Mouse (Mus musculus) limb, embryonic 10.5 days (tissue): Measurements from ENCODE around the gene Atp6v1a. TPM values are rescaled to one million over a fixed set of nuclear protein-coding genes. Genes with fewer than 3 reads are reported as not detected.

ENCODE experiments used
- DNase-seq: peaks from one replicate; pipeline ENCODE4 v3.0.0-alpha.2; 2017; ENCODE audit warnings: low spot score
- H3K27ac ChIP-seq: fragments of 300-500 bp; sonication (generic); 2 replicates; pipeline ENCODE4 v1.5.1; 2016; ENCODE audit warnings: mild to moderate bottlenecking
- H3K27me3 ChIP-seq: fragments of 300-500 bp; sonication (generic); 2 replicates; pipeline ENCODE4 v1.6.1; 2016; ENCODE audit warnings: low read depth, mild to moderate bottlenecking; ENCODE audit not compliant: poor library complexity, severe bottlenecking
- H3K36me3 ChIP-seq: fragments of 300-500 bp; sonication (generic); 2 replicates; pipeline ENCODE4 v1.6.1; 2016; ENCODE audit warnings: mild to moderate bottlenecking, moderate library complexity
- H3K4me1 ChIP-seq: fragments of 300-500 bp; sonication (generic); 2 replicates; pipeline ENCODE4 v1.6.1; 2016
- H3K4me3 ChIP-seq: fragments of 300-500 bp; sonication (generic); 2 replicates; pipeline ENCODE4 v1.5.1; 2016; ENCODE audit warnings: mild to moderate bottlenecking, moderate library complexity
- H3K9me3 ChIP-seq: fragments of 300-500 bp; sonication (generic); replicated peaks from 2 replicates; pipeline ENCODE4 v1.6.1; 2016; ENCODE audit warnings: mild to moderate bottlenecking
- WGBS: fragments of 180-500 bp; shearing (Covaris S2); methylation state at CpG from one replicate; pipeline ENCODE4 v1.1.7; 2016; 5-methylcytosine and 5-hydroxymethylcytosine counted together
- polyA plus RNA-seq: library from polyadenylated mRNA; unstranded; fragments of >200 nt; fragmentation: Nextera tagmentation; extraction: Ambion mirVana; gene quantifications from 2 replicates; pipeline ENCODE4 v1.2.1, GENCODE M21; 2016

Gene Atp6v1a
- polyA plus RNA-seq: 32.6 and 34.4 TPM in 2 replicates

GRCm38 (mm10) chr16:44139536-44140185 lies at the start of gene Atp6v1a, which contains the start of gene Naa50:
Gene Atp6v1a (minus strand): TSS chr16:44139705.
Gene Naa50 (plus strand): TSS chr16:44139830.
- WGBS: under 1% methylated on average over 65 of the region's 71 CpGs
- no peaks in the 10 kb centered on the region for H3K9me3 ChIP-seq
- H3K27ac ChIP-seq: peak within 1 kb of the TSS; percentile 95
- H3K4me3 ChIP-seq: peak within 1 kb of the TSS; percentile 94
- peaks cover 20% of the 10 kb centered on the region for H3K4me1 ChIP-seq
- no peaks in the 10 kb centered on the region for H3K27me3 ChIP-seq
- peak; percentile 95 for DNase-seq
- 0 out of 2 replicates have a peak, but pooled peaks cover under 1% of the 10 kb centered on the region for H3K36me3 ChIP-seq

- Histone ChIP-seq H3K4me1 (no peaks in the 10 kb centered on the region; the same call in 1 of the 2 replicates), H3K9me3 (no peaks in the 10 kb centered on the region; the same call in 1 of the 2 replicates), H3K27me3 (no peaks in the 10 kb centered on the region), H3K27ac (no peak overlapping the region), H3K36me3 (peaks cover 13% of the 10 kb centered on the region), H3K4me3 (no peak overlapping the region)
- no peak for DNase-seq
- 88% methylated on average over 3 of the region's 3 CpGs for WGBS
These were observed 49.3 kb upstream of the Atp6v1a start for GRCm38 (mm10) chr16:44188766-44189165.

- H3K9me3 ChIP-seq: no peaks in the 10 kb centered on the region; the same call in 1 of the 2 replicates
- 95% methylated on average over 4 of the region's 4 CpGs for WGBS
- no peaks in the 10 kb centered on the region for H3K27me3 ChIP-seq
- H3K36me3 ChIP-seq: peaks cover 13% of the 10 kb centered on the region
- H3K4me3 ChIP-seq: no peak overlapping the region
- no peaks in the 10 kb centered on the region; the same call in 1 of the 2 replicates for H3K4me1 ChIP-seq
- no peak overlapping the region for H3K27ac ChIP-seq
- no peak for DNase-seq
These were observed 47.7 kb upstream of the Atp6v1a start for GRCm38 (mm10) chr16:44187172-44187571.

- no peak for DNase-seq
- H3K9me3 ChIP-seq: no peaks in the 10 kb centered on the region; the same call in 1 of the 2 replicates
- WGBS: 76% methylated on average over 3 of the region's 3 CpGs
- no peak overlapping the region for H3K4me3 ChIP-seq
- H3K4me1 ChIP-seq: no peaks in the 10 kb centered on the region; the same call in 1 of the 2 replicates
- H3K27me3 ChIP-seq: no peaks in the 10 kb centered on the region
- no peak overlapping the region for H3K27ac ChIP-seq
- peaks cover 27% of the 10 kb centered on the region for H3K36me3 ChIP-seq
These were observed 45.3 kb upstream of the Atp6v1a start for GRCm38 (mm10) chr16:44184769-44185168.

GRCm38 (mm10) chr16:44182597-44182996 lies 43.1 kb upstream of the Atp6v1a start:
- no peak overlapping the region for H3K27ac ChIP-seq
- H3K27me3 ChIP-seq: no peaks in the 10 kb centered on the region
- H3K4me3 ChIP-seq: no peak overlapping the region
- DNase-seq: no peak
- H3K9me3 ChIP-seq: no peaks in the 10 kb centered on the region
- 94% methylated on average over 1 of the region's 1 CpGs for WGBS
- H3K36me3 ChIP-seq: peaks cover 21% of the 10 kb centered on the region
- no peaks in the 10 kb centered on the region; the same call in 1 of the 2 replicates for H3K4me1 ChIP-seq

- Histone ChIP-seq H3K27me3 (no peaks in the 10 kb centered on the region), H3K27ac (no peak overlapping the region), H3K9me3 (no peaks in the 10 kb centered on the region), H3K36me3 (peaks cover 19% of the 10 kb centered on the region), H3K4me3 (no peak overlapping the region), H3K4me1 (peaks cover 15% of the 10 kb centered on the region; the same call in 1 of the 2 replicates)
- WGBS: 31% methylated on average over 1 of the region's 1 CpGs
- DNase-seq: no peak
These were observed 39.0 kb upstream of the Atp6v1a start for GRCm38 (mm10) chr16:44178555-44178954.

GRCm38 (mm10) chr16:44176511-44176910 lies 37.0 kb upstream of the Atp6v1a start:
- Histone ChIP-seq H3K4me3 (no peak overlapping the region), H3K27me3 (no peaks in the 10 kb centered on the region), H3K36me3 (peaks cover 13% of the 10 kb centered on the region), H3K9me3 (no peaks in the 10 kb centered on the region), H3K27ac (no peak overlapping the region), H3K4me1 (peaks cover 17% of the 10 kb centered on the region; the same call in 1 of the 2 replicates)
- no peak for DNase-seq
- 93% methylated on average over 2 of the region's 2 CpGs for WGBS

GRCm38 (mm10) chr16:44175001-44175400 lies 35.5 kb upstream of the Atp6v1a start:
- Histone ChIP-seq H3K9me3 (no peaks in the 10 kb centered on the region), H3K4me3 (no peak overlapping the region), H3K27ac (no peak overlapping the region), H3K27me3 (no peaks in the 10 kb centered on the region), H3K4me1 (peaks cover 17% of the 10 kb centered on the region; the same call in 1 of the 2 replicates), H3K36me3 (peaks cover 4% of the 10 kb centered on the region; the same call in 1 of the 2 replicates)
- no peak for DNase-seq
- 69% methylated on average over 1 of the region's 1 CpGs for WGBS

GRCm38 (mm10) chr16:44173966-44174530 lies 34.5 kb upstream of the Atp6v1a start:
- Histone ChIP-seq H3K36me3 (no peaks in the 10 kb centered on the region; the same call in 1 of the 2 replicates), H3K9me3 (no peaks in the 10 kb centered on the region), H3K4me1 (peaks cover 17% of the 10 kb centered on the region; the same call in 1 of the 2 replicates), H3K27me3 (no peaks in the 10 kb centered on the region), H3K27ac (peak overlapping the region; percentile 99), H3K4me3 (peak overlapping the region; percentile 91)
- 23% methylated on average over 7 of the region's 7 CpGs for WGBS
- no peak for DNase-seq

- DNase-seq: peak; percentile 96
- H3K9me3 ChIP-seq: no peaks in the 10 kb centered on the region
These were observed 33.8 kb upstream of the Atp6v1a start, which contains the start of gene Usf3 for GRCm38 (mm10) chr16:44173155-44173941. Gene Usf3 (plus strand): TSS chr16:44173246.

GRCm38 (mm10) chr16:44172297-44173154 lies 33.0 kb upstream of the Atp6v1a start:
- Histone ChIP-seq H3K4me1 (peaks cover 17% of the 10 kb centered on the region; the same call in 1 of the 2 replicates), H3K4me3 (peak overlapping the region; percentile 91), H3K27ac (peak overlapping the region; percentile 99), H3K36me3 (no peaks in the 10 kb centered on the region), H3K27me3 (no peaks in the 10 kb centered on the region), H3K9me3 (no peaks in the 10 kb centered on the region)
- under 1% methylated on average over 26 of the region's 26 CpGs for WGBS
- DNase-seq: peak; percentile 43

More at GRCm38 (mm10) chr16:44173155-44173941, 33.8 kb upstream of the Atp6v1a start, which contains the start of gene Usf3:
- peaks cover 17% of the 10 kb centered on the region; the same call in 1 of the 2 replicates for H3K4me1 ChIP-seq
- H3K27me3 ChIP-seq: no peaks in the 10 kb centered on the region
- peak within 1 kb of the TSS; percentile 99 for H3K27ac ChIP-seq
- H3K4me3 ChIP-seq: peak within 1 kb of the TSS; percentile 91
- H3K36me3 ChIP-seq: no peaks in the 10 kb centered on the region
- WGBS: under 1% methylated on average over 66 of the region's 77 CpGs

GRCm38 (mm10) chr16:44168990-44169389 lies 29.5 kb upstream of the Atp6v1a start:
- no peaks in the 10 kb centered on the region for H3K9me3 ChIP-seq
- no peak for DNase-seq
- WGBS: 89% methylated on average over 4 of the region's 4 CpGs
- no peaks in the 10 kb centered on the region for H3K36me3 ChIP-seq
- H3K27ac ChIP-seq: no peak overlapping the region
- no peak overlapping the region for H3K4me3 ChIP-seq
- no peaks in the 10 kb centered on the region for H3K27me3 ChIP-seq
- peaks cover 5% of the 10 kb centered on the region; the same call in 1 of the 2 replicates for H3K4me1 ChIP-seq
